Mouse (Mus musculus): ENCODE measurements around the gene Capza3.
A peak's percentile ranks its signal among the peaks of the same experiment; 100 is the strongest.

The Capza3 gene

DNA sequence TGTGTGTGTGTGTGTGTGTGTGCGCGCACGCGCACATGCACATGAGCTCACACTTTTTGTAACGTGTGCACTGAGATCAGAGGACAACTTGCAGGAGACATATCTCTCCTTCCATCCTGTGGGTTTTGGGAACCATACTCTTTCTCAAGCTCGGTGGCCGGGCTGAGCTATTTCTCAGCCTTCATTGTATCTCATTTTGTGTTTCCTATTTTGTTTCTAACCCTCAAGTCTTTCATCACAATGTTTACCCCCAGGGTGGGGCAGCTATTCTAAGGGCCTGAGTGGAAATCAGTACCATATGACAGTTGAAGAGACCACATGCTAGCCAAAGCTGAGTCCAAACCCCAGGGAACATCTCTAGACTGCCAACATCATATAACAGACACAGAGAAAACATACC, at the start of gene Capza3:
Gene Capza3 (plus strand): TSS at position 301 of the 400 bp plus-strand sequence.
- DNase-seq (ENCODE audit: low spot score) = no peak

DNA sequence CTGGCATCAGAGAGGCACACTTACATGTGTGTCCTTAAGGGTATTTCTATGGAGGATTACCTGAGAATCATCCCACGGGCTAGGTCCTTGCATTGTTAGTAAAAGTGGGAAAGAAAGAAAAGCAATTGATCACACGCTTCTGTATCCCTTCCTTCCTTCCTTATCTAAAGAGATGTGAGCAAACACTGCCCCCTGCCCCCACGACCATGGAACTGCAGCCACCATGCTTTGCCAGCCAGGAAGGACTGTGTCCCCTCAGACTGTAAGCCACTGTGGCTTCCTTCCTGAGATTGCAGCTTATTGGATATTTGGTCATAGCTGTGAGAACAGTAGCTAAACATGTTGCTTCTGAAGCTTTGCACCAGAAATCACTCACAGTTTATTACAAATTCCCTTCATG, 35.9 kb upstream of the Capza3 start:
- no peak for DNase-seq (ENCODE audit: low spot score)

DNA sequence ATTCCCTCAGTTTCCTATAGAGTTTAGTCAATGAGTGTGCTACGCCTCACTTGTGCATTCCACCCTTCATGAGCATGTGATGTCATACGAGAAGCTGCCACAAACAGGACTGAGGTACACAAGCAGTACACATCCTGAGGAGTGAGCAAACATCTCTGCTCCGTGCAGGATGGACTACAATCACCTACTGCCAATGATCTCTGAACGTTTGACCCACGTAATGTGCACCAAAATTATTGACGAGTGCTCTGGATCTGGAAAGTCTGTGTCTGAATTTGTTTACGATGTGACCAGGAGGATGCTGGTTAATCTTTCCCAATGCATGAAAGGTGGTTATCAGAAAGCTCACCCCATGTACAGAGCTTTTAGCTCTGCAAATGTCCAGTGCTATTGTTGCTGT, 16.6 kb upstream of the Capza3 start:
- DNase-seq (ENCODE audit: low spot score) = no peak

DNA sequence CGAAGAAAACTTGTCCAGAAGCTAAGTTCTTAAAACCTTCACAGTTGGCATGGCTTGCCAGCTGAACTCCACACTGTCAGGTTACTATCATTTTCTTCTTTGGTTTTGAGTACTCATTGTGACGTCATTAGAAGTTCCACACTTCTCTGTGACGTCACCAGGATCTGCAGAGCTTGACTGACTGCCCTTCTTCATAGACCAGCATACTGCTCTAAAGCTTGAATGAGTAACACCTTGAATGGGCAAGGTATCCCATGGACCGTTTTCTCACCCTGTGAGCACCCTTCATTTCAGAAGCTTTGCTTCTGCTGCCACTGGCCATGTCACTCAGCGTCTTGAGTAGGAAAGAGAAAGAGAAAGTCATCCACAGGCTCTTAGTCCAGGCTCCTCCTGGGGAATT, 305 bp downstream of the Capza3 start, which contains the start of gene Plcz1:
Gene Plcz1 (minus strand): TSS at position 101 of the 400 bp plus-strand sequence.
- no peak for DNase-seq (ENCODE audit: low spot score)

DNA sequence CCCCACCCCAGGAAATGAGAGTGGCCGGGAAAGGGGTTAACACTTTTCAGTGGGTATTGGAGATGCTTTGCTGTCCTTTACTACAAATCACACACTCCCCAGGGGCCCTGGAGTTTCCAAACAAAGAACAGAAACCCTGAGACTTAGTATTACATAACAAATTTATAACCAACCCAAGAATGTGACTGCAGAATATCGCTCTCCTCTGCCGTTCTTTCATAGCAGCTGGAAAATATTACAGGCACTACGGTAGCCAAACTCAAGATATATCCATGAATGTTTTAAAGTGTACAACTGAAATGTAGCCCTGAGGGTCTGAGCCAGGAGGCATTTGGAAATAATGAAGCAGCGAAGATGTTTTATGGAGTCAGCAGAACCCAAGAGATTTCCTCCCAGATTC, 10.4 kb downstream of the Capza3 start:
- peak; percentile 7 for DNase-seq (ENCODE audit: low spot score)

DNA sequence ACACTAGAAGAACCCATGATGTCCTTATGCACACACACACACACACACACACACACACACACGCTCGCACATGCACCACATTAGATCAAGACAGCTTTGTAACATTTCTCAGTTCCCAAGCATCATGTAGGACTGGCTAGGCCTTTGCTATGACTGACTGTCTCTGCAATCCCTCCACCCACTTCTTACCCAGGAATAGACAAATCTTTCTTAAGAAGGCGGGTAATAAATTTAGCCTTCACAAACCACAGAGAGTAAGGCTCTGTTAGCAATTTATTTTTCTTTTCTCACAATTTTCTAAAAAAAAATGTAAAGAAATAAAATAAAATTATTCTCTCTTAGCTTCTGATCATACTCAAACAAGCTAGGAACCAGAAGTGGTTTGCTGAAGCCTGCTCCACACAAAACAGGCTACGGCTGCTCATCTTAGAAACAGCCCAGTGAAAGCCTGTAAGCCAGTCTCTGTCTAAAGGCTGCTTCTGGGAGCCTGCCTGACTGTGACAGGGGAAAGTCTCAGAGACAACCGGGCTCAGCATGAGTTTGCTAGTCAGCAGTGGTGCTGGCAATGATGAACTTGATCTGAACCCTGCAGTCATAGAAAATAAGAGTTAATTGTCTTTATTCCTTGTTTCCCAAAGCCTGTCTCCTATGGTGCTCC, 13.3 kb downstream of the Capza3 start:
- no peak for DNase-seq (ENCODE audit: low spot score)

DNA sequence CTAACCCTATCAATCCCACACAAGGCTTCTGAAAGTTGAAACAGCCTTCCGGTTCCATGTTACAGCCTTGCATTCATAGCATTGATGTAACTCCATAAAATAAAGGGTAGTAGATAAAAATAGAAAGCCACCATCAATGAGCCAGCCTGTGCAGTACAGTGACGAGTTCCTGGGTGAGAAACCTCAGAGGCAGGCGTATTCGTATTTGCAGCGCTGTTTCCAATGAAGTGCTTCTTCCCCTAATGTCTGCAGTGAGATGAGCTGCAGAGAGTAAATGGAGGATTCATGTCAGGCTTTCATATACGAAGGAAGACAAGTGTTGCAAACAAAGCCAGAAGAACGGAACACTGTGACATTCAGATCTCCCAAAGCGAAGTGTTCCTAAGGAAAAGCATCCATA, 28.1 kb downstream of the Capza3 start:
- no peak for DNase-seq (ENCODE audit: low spot score)

DNA sequence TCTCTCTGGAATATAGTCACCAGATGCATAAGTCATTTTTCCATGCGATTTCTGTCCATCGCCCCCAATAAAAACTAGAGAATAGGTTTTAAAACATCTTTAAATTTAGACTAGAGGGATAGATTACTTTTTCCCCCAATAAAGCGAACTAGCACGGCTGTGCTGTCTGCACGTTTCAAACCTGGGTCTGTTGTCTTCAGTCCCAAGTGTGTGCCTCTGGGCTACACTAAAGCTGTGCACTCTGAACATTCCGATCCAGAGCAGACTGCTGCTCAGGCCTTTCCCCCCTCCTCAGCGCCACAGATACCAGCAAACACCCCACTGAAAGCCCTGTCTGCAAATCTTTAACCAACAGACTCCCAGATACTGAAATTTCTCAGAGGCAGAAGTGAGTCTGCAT, 39.9 kb downstream of the Capza3 start:
- no peak for DNase-seq (ENCODE audit: low spot score)

DNA sequence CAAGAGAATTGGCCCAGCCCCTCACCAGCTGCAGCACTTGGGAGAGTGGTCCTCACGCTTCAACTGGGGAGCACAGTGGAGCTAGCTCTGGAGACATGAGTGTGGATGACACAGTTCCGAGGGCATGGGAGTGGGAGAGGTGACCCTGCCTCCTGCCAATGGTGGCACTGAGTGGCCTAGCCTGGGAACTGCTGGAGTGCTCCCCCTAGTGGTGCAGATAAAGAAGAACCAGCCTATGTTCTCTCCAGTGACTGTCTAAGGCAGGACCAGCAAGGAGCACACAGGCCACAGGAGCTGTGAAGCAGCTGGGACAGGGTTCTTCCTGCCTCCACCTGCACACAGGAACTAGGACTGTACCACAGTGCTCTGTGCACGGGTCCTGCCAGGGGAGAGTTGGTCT, 40.7 kb downstream of the Capza3 start:
- DNase-seq (ENCODE audit: low spot score) = no peak

DNA sequence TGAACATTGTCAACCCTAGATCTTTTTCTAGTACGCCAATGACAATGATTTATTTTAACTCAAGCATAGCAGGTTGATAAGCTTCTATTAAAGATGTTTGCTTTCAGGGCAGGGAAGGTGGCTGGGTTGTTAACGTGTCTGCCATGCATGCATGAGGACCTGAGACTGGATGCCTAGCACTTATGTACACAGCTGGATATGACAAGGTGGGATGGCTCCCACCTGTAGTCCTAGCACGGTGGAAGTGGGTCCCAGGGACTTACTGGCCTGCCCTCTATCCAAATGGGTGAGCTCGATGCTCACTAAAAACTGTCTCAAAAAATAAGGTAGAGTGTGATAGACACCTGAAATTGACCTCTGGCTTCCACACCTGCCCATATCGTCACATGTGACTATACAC, 48.8 kb downstream of the Capza3 start:
- DNase-seq (ENCODE audit: low spot score) = no peak

Data from ovary, postnatal 10 days (tissue).